Mouse (Mus musculus) intestine, embryonic 16.5 days (tissue): ENCODE data around the gene Ubtd1. TPM values are rescaled to one million over a fixed set of nuclear protein-coding genes. Genes with fewer than 3 reads are reported as not detected.

Experiments used
- ATAC-seq: fragments of 200-750 bp; cut with Nextera tagmentation; 2 replicates; pipeline ENCODE4 v1.8.0; 2017; ENCODE audit warnings: moderate TSS enrichment, moderate library complexity
- H3K27ac ChIP-seq: fragments of 300-500 bp; sonication (generic); 2 replicates; pipeline ENCODE4 v1.5.1; 2014; ENCODE audit warnings: mild to moderate bottlenecking, low read length
- H3K27me3 ChIP-seq: fragments of 300-500 bp; sonication (generic); replicated peaks from 2 replicates; pipeline ENCODE4 v1.6.1; 2014; ENCODE audit warnings: low read length, control low read depth, mixed read lengths; ENCODE audit not compliant: control insufficient read depth, insufficient read depth
- H3K36me3 ChIP-seq: fragments of 300-500 bp; sonication (generic); 2 replicates; pipeline ENCODE4 v1.6.1; 2014; ENCODE audit warnings: low read length, control low read depth; ENCODE audit not compliant: control insufficient read depth, insufficient read depth
- H3K4me1 ChIP-seq: fragments of 300-500 bp; sonication (generic); 2 replicates; pipeline ENCODE4 v1.6.1; 2014; ENCODE audit warnings: low read length, control low read depth, mixed read lengths; ENCODE audit not compliant: control insufficient read depth, insufficient read depth
- H3K4me2 ChIP-seq: fragments of 300-500 bp; sonication (generic); 2 replicates; pipeline ENCODE4 v1.6.1; 2014; ENCODE audit warnings: low read depth, low read length, control low read depth
- H3K4me3 ChIP-seq: fragments of 300-500 bp; sonication (generic); 2 replicates; pipeline ENCODE4 v1.5.1; 2014; ENCODE audit warnings: mild to moderate bottlenecking, low read length
- H3K9ac ChIP-seq: fragments of 300-500 bp; sonication (generic); 2 replicates; pipeline ENCODE4 v1.6.1; 2014; ENCODE audit warnings: low read depth, low read length
- H3K9me3 ChIP-seq: fragments of 300-500 bp; sonication (generic); 2 replicates; pipeline ENCODE4 v1.6.1; 2016; ENCODE audit warnings: low read length, control low read depth; ENCODE audit not compliant: control insufficient read depth
- WGBS: fragments of 180-500 bp; shearing (Covaris S2); extraction: QIAGEN DNeasy Blood & Tissue Kit; methylation state at CpG from one replicate; pipeline ENCODE4 v1.1.7; 2014; 5-methylcytosine and 5-hydroxymethylcytosine counted together
- polyA plus RNA-seq: library from polyadenylated mRNA; unstranded; fragments of >200 nt; fragmentation: Nextera tagmentation; extraction: Ambion mirVana; gene quantifications from 2 replicates; pipeline ENCODE4 v1.2.1, GENCODE M21; 2015

Ubtd1 gene
- polyA plus RNA-seq, 1 experiment from 2014 or later = 11.2 TPM

GRCm38 (mm10) chr19:41989810-41990209 is 8.2 kb downstream of the Ubtd1 start:
- Histone ChIP-seq H3K4me2 (no peak overlapping the region), H3K9ac (no peak overlapping the region), H3K36me3 (no peaks in the 10 kb centered on the region), H3K27ac (no peak overlapping the region), H3K4me3 (no peak overlapping the region), H3K4me1 (peaks cover 12% of the 10 kb centered on the region), H3K27me3 (no peaks in the 10 kb centered on the region), H3K9me3 (no peaks in the 10 kb centered on the region)
- WGBS = 79% methylated on average over 6 of the region's 6 CpGs
- ATAC-seq = no peak

GRCm38 (mm10) chr19:41991926-41992477 is 10.4 kb downstream of the Ubtd1 start:
- no peak overlapping the region for H3K4me3 ChIP-seq
- ATAC-seq = no peak

GRCm38 (mm10) chr19:41992971-41993370 is 11.4 kb downstream of the Ubtd1 start:
- Histone ChIP-seq H3K36me3 (no peaks in the 10 kb centered on the region), H3K4me1 (peaks cover 12% of the 10 kb centered on the region), H3K27ac (no peak overlapping the region), H3K9me3 (no peaks in the 10 kb centered on the region), H3K4me3 (no peak overlapping the region), H3K9ac (no peak overlapping the region), H3K4me2 (no peak overlapping the region), H3K27me3 (no peaks in the 10 kb centered on the region)
- ATAC-seq = no peak
- WGBS = 66% methylated on average over 2 of the region's 2 CpGs

More at GRCm38 (mm10) chr19:41991926-41992477, 10.4 kb downstream of the Ubtd1 start:
- Histone ChIP-seq H3K36me3 (no peaks in the 10 kb centered on the region), H3K9ac (no peak overlapping the region), H3K9me3 (no peaks in the 10 kb centered on the region), H3K27ac (no peak overlapping the region), H3K4me2 (no peak overlapping the region), H3K27me3 (no peaks in the 10 kb centered on the region), H3K4me1 (peaks cover 12% of the 10 kb centered on the region)
- WGBS = 49% methylated on average over 6 of the region's 6 CpGs

GRCm38 (mm10) chr19:41993484-41993883 is 11.9 kb downstream of the Ubtd1 start:
- ATAC-seq = no peak
- Histone ChIP-seq H3K4me1 (peaks cover 12% of the 10 kb centered on the region), H3K27ac (no peak overlapping the region), H3K4me2 (no peak overlapping the region), H3K9me3 (no peaks in the 10 kb centered on the region), H3K9ac (no peak overlapping the region), H3K27me3 (no peaks in the 10 kb centered on the region), H3K36me3 (no peaks in the 10 kb centered on the region), H3K4me3 (no peak overlapping the region)
- WGBS = 45% methylated on average over 6 of the region's 6 CpGs

GRCm38 (mm10) chr19:41994023-41994422 is 12.5 kb downstream of the Ubtd1 start:
- Histone ChIP-seq H3K4me3 (no peak overlapping the region), H3K36me3 (no peaks in the 10 kb centered on the region), H3K27ac (no peak overlapping the region), H3K4me2 (no peak overlapping the region), H3K9me3 (no peaks in the 10 kb centered on the region), H3K9ac (no peak overlapping the region), H3K4me1 (peaks cover 12% of the 10 kb centered on the region), H3K27me3 (no peaks in the 10 kb centered on the region)
- ATAC-seq = no peak
- WGBS = 89% methylated on average over 7 of the region's 7 CpGs

GRCm38 (mm10) chr19:41995483-41995882 is 13.9 kb downstream of the Ubtd1 start:
- no peak overlapping the region for H3K4me2 ChIP-seq
- H3K27me3 ChIP-seq = no peaks in the 10 kb centered on the region
- no peak overlapping the region for H3K4me3 ChIP-seq
- WGBS = 67% methylated on average over 1 of the region's 1 CpGs
- H3K36me3 ChIP-seq = no peaks in the 10 kb centered on the region
- H3K27ac ChIP-seq = no peak overlapping the region
- no peak for ATAC-seq
- H3K9ac ChIP-seq = no peak overlapping the region
- H3K9me3 ChIP-seq = no peaks in the 10 kb centered on the region
- H3K4me1 ChIP-seq = peaks cover 23% of the 10 kb centered on the region

GRCm38 (mm10) chr19:41997090-41997489 is 15.5 kb downstream of the Ubtd1 start:
- Histone ChIP-seq H3K27me3 (no peaks in the 10 kb centered on the region), H3K4me2 (no peak overlapping the region), H3K9me3 (no peaks in the 10 kb centered on the region), H3K4me1 (peaks cover 32% of the 10 kb centered on the region), H3K4me3 (no peak overlapping the region), H3K36me3 (no peaks in the 10 kb centered on the region), H3K9ac (no peak overlapping the region), H3K27ac (no peak overlapping the region)
- 84% methylated on average over 10 of the region's 10 CpGs for WGBS
- no peak for ATAC-seq

- no peak overlapping the region for H3K4me2 ChIP-seq
- H3K4me3 ChIP-seq = no peak overlapping the region
- H3K9ac ChIP-seq = no peak overlapping the region
- ATAC-seq = no peak
- 82% methylated on average over 9 of the region's 9 CpGs for WGBS
- peaks cover 22% of the 10 kb centered on the region for H3K4me1 ChIP-seq
- no peaks in the 10 kb centered on the region for H3K36me3 ChIP-seq
- no peaks in the 10 kb centered on the region for H3K27me3 ChIP-seq
- no peaks in the 10 kb centered on the region for H3K9me3 ChIP-seq
- H3K27ac ChIP-seq = no peak overlapping the region
Measured at GRCm38 (mm10) chr19:41998770-41999548, 17.4 kb downstream of the Ubtd1 start.

GRCm38 (mm10) chr19:41999688-42000283 is 18.2 kb downstream of the Ubtd1 start:
- no peak overlapping the region for H3K9ac ChIP-seq
- no peaks in the 10 kb centered on the region for H3K9me3 ChIP-seq
- no peak overlapping the region for H3K4me3 ChIP-seq
- no peak overlapping the region for H3K4me2 ChIP-seq
- H3K36me3 ChIP-seq = no peaks in the 10 kb centered on the region
- peaks cover 26% of the 10 kb centered on the region for H3K4me1 ChIP-seq
- H3K27me3 ChIP-seq = no peaks in the 10 kb centered on the region
- H3K27ac ChIP-seq = no peak overlapping the region
- ATAC-seq = peak; percentile 29; the same call in 1 of the 2 replicates
- 85% methylated on average over 4 of the region's 4 CpGs for WGBS
